Mouse (Mus musculus) lung, adult 18-20 months (tissue): Measurements from ENCODE around the gene Cdsn.
"Not testable (repeated sequence)": the region's sequence is repeated elsewhere in the genome, so short reads cannot be mapped to it uniquely, and the experiment has no call there.

Experiments
- DNase-seq, 2 experiments: peaks; one replicate each; pipeline ENCODE4 v3.0.0; 2022; ENCODE audit warnings: mixed read lengths in 2 of 2

Gene Cdsn

DNA sequence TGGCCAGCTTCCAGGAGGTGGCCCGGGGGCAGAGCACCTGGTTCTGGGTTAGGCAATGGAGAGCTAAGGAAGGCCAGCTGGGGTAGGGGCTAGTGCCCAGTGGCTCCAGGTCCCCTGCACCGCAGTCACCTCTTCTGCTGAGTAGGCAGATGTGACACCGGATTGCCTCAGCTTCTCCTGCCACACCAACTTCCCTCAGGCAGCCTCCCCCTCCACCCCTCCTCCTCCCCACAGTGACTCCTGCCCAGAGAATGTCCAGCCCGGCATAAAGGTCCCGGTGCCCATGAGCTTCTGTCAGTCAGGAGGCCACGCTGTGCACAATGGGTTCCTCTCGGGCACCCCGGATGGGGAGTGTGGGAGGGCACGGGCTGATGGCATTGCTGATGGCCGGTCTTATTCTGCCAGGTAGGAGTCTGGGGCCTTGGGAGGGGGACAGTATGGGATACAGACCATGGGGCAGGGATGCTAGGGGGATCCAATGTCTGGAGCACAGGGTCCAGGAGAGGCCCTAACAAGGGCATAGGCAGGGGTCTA is at the start of gene Cdsn:
TSS of gene Cdsn (plus strand) at position 248 of the 534 bp plus-strand sequence.
- DNase-seq, result no peak

DNA sequence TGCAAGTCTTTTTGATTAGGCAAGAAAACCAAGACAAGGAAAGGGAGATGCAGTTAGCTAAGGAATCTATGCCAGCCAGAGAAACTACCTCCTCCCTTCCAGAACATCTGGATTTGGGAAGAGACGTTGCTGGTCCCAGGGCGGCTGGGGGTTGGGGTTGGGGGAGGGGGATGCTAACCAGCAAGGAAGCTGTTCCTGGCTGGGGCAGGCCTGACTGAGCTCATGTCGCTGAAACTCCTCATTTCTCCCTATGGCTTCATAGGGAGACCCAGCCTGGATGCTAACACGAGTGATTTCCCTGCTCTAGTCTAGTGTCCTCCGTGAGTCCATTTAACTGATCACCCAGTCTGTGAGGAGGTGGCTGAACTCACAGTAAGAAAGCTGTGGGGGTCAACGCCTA is 49.7 kb upstream of the Cdsn start:
- DNase-seq, result no peak

DNA sequence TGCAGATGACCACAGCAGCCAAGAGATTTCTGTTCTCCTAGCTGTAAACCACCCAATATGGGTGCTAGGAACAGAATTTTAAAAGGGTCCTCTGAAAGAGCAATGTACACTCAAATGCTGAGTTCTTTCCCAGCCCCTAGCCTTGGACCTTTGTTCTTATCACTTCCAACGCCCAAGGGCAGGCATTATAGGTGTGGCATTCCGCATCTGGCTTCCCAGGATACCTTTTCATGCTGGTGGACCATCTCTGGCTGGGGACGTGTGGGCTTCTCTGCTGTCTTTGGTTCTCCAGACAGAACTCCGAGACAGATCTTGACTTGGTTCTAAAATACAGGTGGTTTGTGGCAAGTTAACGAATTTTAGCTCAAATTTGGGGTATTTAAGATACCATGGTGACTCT is 49.2 kb upstream of the Cdsn start:
- no peak for DNase-seq

DNA sequence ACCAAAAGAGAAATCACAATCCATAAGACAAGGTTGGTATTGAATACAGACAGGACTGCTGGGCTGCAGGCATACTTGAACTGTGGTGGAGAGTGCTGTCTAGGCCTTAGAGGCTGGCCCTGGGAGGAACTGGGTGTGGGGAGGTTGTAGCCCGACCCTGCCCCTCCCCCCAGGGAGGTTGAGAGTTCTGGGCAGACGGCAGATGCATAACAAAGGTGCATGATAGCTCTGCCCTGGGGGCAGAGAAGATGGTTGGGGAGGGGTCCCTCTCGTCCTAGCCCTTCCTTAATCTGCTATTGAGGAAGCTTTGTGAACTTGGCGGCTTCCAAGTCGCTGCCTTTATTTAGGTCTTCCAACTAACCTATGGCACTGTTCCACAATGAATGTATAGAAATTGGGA is 48.1 kb upstream of the Cdsn start:
- no peak for DNase-seq

DNA sequence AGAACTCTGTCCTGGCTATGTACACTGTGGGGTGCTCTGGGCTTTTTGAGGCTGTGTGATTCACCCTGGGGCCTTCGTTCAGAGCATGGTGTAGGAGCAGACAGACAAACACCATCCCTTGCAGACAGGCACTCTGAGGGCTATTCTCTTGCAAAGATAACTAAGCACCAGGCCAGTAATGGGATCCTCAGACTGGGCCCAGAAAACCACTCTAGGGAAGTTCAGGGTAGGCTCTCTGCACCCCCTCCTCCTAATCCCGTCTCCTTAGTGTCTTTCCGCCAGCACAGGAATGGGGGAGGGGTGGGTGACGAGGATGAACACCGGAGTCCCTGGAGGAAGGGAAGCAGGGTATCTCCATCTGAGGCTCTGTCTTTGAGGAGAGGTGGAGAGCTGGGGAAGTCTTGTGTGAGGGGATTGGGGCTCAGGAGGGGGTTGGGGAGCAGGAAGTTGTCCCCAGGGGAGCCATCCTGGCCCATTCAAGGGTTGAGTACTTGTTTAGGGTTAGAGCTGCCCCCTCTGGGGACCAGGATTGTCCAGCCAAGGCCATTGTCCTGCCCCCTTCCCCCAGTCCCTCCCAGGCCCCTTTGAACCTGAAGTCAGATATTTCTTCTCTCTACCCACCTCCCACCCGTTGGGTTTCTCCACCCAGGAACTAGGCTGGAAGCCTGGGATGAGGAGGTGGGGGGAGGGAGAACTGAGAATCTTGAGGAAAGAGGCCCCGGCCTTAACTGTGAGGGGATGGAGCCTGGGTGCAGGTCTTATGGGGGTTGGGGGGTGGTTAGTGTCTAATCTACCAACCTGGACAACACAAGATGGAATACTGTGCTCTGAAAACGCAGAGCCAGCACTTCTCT is 47.1 kb upstream of the Cdsn start:
- DNase-seq, result no peak

DNA sequence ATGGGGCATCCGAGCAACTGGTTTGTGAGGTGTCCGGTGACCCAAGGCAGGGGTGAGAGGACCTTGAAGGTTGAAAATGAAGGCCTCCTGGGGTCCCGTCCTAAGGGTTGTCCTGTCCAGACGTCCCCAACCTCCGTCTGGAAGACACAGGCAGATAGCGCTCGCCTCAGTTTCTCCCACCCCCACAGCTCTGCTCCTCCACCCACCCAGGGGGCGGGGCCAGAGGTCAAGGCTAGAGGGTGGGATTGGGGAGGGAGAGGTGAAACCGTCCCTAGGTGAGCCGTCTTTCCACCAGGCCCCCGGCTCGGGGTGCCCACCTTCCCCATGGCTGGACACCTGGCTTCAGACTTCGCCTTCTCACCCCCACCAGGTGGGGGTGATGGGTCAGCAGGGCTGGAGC is 46.2 kb upstream of the Cdsn start, which contains the start of gene Pou5f1:
TSS of gene Pou5f1 (plus strand) at position 243 of the 400 bp plus-strand sequence.
- DNase-seq, result no peak

DNA sequence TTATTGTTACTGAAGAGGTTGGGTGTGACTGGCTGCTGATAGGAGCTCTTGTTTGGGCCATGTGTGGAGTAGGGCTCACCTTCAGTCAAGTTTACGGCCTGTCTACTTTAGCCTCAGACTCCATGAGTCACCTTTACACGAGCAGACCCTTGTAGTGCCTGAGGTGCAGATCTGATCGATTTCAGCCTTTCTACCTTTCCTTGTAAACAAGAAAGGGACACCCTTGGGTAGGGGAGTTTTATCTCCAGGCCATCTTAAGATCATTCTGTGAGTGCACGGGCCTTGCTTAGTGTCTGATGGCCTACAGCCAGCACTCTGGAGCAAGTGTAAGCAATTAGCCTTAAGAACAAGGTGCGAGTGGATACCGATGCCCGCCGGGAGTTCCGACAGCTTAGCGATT is 45.0 kb upstream of the Cdsn start:
- no peak for DNase-seq

DNA sequence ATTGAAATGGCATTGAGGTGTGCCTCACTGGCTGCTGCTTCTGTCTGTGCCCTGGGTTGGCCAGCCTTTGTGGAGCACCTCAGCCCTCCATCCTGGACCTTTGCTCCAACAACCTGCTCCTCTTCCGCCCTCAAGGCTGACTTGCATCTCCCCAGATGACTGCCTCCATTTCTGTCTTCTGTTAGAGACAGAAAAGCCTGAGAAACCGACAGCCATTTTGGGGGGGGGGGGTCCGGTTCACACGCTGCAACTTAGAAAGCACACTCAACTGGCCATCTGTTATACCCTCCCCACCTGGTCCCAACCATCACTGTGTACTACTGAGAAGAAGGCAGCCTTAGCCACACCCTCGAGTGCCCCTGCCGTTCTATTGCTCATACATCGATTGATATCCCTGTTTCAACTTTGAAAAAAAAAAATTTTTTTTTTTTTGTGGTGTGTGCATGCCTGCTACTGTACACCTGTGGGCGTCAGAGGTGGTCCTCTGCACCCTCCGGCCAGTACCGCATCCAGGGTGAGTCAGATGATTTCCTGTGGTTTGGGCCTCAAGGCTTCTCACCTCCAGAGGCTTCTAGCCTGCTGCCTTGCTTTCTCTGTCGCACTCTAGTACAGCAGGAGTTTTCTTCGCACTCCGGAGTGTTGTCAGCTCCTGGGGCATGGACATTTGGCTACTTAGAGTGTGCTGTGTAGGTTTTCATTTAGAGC is 44.2 kb upstream of the Cdsn start:
- no peak for DNase-seq

DNA sequence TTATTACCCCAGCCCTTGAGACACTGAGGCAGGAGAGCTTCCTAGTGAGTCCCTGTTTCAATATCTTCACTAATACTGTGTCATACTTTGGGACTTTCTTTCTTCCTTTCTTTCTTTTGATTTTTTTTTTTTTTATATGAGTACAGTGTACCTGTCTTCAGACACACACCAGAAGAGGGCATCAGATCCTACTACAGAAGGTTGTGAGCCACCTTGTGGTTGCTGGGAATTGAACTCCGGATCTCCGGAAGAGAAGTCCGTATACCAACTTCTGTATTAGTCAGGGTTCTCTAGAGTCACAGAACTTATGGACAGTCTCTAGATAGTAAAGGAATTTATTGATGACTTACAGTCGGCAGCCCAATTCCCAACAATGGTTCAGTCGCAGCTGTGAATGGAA is 43.6 kb upstream of the Cdsn start:
- not testable (repeated sequence) for DNase-seq

DNA sequence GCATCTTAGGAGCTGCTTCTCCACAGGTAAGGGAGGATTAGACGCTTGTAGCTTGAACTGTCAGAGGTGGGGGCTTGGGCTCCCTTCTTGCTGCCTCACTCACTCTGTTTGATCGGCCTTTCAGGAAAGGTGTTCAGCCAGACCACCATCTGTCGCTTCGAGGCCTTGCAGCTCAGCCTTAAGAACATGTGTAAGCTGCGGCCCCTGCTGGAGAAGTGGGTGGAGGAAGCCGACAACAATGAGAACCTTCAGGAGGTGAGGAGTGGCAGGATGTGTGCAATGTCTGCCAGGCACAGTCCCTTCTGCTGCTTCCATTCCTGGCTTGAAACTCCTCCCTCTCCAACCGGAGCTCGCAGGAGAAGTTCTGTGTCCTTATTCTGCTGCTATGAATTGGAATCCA is 42.6 kb upstream of the Cdsn start:
- DNase-seq, result peak in 1 of 2 experiments; percentile 11

DNA sequence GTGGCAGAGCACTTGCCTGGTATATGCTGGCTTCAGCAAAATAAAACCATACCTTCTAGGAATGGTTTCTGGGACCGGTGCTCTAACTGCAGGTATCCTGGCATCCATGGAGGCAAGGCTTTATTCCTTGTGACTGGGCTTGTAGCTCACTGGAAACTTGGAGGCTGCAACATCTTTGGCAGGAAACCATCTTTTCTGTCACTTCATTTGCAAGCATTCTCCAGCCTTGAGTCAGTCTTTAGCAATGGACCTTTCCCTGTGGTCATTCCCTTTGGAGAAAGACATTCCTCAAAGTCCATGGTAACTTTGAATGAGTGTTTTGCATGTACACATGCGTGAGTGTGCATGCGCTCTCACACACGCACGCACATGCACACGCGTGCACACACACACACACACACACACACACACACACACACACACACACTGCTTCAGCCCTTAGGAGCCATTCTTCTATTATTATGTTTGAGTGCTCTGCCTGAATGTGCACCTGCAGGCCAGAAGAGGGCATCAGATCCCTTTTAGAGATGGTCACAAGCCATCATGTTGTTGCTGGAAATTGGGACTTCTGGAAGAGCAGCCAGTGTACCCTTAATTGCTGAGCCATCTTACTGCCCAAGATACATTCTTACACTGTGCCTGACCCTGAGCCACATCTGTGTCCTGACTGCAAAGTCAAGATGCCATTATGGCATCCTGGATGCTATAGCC is 38.9 kb upstream of the Cdsn start:
- no peak for DNase-seq

DNA sequence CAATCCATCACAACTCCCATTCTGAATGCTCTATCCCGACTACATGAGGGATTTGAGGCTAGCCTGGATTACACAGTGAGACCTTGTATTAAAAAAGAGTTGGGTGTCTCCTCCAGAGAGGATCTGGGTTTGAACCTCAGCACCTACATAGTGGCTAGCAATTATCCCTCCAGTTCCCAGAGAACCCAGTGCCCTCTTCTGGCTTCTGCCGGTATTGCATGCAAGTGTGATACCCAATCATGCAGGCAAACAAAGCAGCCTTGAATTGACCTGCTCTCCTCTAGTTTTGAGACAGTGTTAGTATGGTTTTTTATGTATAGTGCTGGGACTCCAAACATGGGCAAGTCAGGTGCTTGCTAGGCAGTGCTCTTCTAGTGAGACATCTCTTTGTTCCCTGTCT is 38.0 kb upstream of the Cdsn start:
- DNase-seq, result peak; percentile 69 to 71

DNA sequence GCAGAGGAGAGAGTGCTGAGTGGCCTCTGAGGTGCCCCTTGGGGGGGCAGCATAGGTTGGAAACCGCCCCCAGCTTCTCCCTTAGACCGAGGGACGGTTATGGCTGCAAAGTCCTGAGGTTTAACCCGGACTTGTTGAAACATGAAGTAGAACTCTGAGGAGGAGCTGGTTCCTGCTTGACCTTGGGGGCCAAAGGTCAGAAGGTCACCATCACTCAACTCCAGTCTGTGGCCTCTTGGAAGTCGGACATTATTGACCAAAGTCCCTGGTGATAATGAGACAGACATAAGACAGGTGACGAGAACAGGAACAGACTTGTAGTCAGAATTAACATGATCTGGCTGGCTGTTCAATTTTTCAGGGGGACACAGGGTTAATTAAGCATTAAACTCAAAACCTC is 37.2 kb upstream of the Cdsn start:
- DNase-seq, result no peak

DNA sequence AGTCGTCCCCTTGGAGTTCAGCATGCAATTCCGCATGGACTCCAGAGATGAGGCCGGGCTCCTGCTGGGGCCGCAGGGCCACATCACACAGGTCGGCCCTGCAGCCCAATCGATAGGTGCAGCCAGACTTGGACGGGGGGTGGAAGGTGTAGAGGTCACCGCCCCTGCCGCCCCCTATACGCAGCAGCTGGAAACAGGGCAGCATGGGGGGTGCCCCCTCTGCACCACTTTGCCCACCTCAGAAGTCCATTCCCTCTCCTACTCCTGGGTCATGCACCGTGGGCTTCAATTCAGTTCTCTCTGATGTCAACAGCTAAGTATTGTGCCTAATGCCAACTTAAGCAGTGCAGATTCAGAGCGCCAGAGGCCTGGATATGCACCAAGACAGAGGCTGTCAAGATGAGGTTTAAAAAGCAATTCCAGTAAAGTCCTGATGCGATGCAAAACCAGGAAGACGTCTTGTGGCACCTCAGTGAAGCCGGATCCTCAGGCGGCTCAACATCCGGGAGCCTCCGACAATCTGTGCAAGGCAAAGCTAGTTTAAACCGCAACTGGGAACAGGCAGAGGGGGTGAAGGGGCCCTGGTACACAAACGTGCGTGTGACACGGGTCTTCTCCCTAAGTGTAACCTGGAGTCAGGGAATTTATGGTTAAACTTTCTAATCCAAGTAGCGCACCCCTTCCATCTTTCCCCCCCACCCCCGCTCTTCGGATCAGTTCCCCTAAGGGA is 35.9 kb upstream of the Cdsn start:
- peak in 1 of 2 experiments; percentile 9 for DNase-seq

DNA sequence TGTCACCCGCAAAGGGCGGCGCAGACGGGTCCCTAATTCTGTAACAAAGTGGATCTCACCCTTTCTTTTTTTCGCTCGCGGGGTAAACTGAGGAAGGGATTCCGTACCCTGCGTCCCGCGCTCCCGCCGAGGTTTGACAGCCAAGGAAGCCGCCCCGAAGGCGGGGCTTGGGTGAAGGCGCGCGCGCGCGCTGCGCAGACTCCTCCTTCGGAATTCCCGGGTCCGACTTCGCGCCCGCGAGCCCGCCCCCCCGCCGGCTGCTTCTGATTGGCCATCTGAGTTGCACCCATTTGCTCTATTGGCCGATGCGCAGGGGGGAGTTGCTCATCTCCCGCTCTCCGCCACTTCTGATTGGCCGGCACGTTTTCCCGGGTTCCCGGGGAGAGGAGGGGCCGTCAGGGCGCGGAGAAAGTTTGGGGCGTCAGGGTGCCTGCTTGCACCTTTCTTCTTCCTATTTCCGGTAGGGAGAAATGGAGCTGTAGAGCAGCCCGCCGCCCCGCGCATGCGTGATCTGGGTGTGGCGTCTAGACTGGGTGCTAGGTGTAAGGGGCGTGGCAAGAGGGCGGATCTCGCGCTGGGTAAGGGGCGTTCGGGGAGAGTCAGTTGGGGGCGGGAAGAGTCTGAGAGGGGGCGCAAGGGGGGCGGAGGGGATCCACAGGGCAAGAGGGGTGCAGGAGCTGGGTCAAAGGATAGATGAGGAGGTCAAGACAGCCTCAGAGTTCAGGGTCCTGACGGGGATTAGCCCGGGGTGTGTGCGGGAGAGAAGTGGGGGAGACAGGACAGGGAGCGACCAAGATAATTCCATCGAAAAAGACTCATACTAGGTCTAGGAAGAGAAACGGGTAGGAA is 35.1 kb upstream of the Cdsn start, which contains the start of the genes Tcf19 and Cchcr1:
TSS of gene Tcf19 (minus strand) at position 173 of the 849 bp plus-strand sequence.
TSS of gene Cchcr1 (plus strand) at position 449 of the 849 bp plus-strand sequence.
- DNase-seq, result peak; percentile 98

DNA sequence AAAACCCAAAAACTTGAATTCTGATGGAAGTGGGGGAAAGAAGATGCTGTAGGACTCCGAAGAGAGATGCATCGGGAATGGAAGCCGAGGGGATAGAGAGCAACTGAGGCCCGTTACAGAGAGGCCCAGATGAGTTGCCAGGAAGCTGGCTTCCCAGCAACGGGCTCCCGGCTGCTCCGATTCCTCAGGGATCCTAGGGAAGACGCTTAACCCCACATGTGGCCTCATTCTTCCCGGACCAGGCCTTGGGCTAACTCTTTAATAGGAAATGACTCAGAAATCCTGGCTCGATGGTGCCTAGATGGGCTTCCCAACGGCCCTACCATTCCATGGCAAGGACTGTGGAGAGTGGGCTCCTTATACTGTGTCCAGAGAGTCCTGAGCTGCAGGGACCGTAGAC is 34.4 kb upstream of the Cdsn start:
- DNase-seq, result no peak

DNA sequence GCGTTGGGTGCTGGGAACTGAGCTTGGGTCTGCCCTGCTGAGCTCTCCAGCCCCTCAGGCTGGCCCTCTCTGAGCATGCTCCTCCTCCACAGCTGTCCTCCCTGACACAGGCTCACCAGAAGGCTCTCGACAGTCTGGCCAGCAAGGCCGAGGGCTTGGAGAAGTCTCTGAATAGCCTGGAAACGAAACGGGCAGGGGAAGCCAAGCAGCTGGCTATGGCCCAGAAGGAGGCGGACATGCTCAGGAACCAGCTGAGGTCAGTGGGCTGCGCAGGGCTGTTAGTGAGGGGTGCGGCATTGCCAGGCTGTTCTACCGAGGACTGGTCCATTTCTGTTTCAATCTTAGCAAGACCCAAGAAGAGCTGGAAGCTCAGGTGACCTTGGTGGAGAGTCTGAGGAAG is 27.6 kb upstream of the Cdsn start:
- no peak for DNase-seq

DNA sequence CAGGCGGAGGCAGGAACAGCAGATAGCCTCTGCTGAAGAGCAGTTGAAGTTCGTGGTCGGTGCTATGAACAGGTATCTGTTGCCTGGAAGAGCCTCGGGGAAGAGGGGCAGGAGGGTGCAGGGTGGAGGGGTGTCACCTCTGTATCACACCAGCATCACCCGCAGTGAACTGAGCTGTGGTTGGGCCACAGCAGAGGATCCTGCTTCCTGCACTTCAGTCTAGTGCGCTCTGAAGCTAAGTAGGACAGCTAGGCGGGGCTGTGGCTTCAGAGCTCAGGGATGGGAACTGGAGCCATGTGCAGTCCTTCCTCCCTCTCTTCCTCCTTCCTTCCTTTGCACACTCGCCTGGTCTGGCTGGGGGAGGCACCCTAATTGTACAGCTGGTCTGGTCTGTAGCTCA is 25.3 kb upstream of the Cdsn start:
- DNase-seq, result no peak

DNA sequence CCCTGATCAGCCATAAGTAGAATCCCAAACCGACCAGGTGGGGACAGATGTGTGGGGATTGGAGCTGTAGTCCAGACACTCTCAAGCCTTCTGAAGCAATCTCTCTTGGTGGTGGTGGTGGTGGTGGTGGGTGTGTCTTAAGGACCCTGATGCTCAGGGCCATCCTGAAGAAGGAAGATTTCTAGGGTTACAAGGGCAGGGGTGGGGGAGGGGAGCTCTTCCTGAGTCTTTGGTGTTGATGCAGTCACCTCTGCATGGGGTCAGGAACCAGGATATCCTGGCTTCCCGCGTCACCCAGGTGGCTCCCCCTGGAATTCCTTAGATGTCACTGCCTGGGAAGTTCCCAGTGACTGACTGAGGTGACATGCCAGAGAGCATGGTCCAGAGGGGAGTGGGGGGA is 19.6 kb upstream of the Cdsn start:
- DNase-seq, result no peak

DNA sequence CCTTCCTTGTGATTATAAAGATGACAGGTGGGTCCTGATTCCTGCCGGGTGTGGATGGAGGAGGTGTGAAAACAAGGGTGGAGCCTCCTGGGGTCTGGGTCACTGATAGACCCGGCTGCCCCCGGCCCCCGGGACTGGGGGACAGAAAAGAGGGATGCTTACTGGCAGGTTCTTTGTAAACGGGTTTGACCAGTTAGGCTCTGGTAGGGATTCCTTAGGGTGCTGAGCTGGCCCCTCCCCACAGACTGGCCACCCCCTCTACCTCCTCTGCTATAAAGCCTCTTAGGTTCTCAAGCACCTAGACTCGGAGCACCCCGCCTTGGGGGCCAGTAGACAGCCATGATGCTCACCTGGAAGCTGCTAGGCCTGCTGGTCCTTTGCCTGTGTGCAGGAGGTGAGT is 19.0 kb upstream of the Cdsn start, which contains the start of gene Psors1c2:
TSS of gene Psors1c2 (plus strand) at position 301 of the 400 bp plus-strand sequence.
- DNase-seq, result no peak

DNA sequence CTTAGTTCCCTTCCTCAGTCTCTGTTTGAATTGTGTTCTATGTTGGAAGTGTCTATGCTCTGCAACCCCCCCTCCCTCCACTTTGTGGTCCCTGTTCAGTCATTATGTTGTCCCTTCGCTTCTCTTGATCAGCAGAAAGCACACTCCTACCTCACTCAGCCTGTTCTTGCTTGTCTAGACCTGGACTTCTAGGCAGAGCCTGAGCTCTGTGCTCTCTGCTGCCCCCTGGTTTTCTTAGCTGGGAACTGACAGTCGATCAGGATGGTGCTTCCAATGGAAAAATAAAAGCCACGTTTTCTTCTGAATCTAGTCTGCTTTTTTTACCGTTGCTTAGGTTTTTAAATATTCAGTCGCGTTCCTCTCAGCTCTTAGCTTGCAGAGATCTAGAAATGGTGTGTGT is 17.6 kb upstream of the Cdsn start:
- DNase-seq, result peak; percentile 63 to 70
